Mouse (Mus musculus) urinary bladder, postnatal 14 days (tissue): ENCODE measurements at regions not wholly inside any gene's neighbourhood (a gene's known extent, or its start where the extent isn't known, plus 50 kb on each side); places are given as distances from the start of the nearest gene placed in this dataset.

Experiments used
- DNase-seq: peaks from one replicate; pipeline ENCODE4 v3.0.0; 2021; ENCODE audit warnings: low spot score

- DNase-seq, result no peak
Measured at GRCm38 (mm10) chr8:76038526-76038925, 590.0 kb downstream of the Iqcm start.

DNA sequence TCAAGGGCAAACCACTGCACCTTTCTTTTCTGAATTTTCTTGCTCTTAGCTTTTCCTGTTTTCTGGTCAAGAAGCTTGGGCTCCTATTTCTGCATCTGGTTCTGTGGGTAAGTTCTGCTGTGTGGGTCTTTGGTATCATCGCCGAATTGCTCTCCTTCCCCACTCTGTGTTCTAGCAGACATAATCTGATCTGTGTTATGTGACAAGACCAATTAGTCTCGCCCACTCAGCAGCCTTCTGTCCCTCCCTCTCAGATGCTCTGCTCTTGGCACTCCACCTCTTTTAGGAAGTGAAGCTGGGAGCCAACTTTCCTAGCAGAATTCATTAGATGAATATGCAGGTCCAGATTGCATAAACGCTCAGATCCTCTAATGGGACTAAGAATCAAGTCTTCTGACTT is 603.5 kb downstream of the Iqcm start:
- no peak for DNase-seq

DNA sequence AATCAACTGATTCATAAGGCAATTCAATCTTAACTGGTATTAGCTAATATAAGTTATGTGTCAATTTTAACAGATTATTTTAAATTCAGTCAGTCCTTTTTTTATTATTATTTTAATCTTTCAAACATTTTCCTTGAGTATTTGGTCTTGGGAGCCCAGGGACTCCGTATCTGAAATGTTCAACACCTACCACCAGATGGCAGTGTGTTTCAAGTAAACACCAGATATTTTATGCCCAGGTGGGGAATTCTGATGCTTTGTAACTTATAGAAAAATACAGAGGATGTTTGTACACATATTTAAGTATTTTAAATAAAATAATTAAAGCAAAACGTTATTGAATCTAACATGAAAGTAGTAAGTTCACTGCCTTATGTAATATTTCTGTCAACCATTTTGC is 619.2 kb downstream of the Iqcm start:
- no peak for DNase-seq

GRCm38 (mm10) chr8:76072671-76073351 is 624.3 kb downstream of the Iqcm start:
- no peak for DNase-seq

- no peak for DNase-seq
Measured at GRCm38 (mm10) chr8:76120587-76121145, 672.2 kb downstream of the Iqcm start.

- peak; percentile 5 for DNase-seq
Measured at GRCm38 (mm10) chr8:76127486-76127885, 679.0 kb downstream of the Iqcm start.

DNA sequence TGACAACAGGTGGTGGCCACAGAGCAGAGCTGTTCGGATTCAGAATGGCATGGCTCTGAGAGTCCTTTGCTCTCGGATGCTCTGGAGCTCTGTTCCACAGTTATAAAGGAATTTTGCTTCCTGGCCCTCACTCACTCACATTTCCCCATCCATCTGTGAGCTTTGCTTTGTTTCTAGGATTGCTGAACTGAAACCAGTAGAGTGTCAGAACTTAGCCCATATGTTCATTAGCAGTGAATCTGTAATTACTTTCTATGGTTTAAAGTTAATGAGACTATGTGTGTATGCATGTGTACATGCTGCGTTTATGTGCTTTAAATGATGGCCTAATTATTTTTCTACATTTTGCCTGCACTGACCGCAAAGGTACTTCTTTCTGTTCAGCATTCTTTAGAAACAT is 688.7 kb downstream of the Iqcm start:
- DNase-seq, result no peak

GRCm38 (mm10) chr8:76148681-76149080 is 700.2 kb downstream of the Iqcm start:
- DNase-seq, result no peak

GRCm38 (mm10) chr8:76182520-76182919 is 716.7 kb upstream of the Nr3c2 start:
- no peak for DNase-seq

DNA sequence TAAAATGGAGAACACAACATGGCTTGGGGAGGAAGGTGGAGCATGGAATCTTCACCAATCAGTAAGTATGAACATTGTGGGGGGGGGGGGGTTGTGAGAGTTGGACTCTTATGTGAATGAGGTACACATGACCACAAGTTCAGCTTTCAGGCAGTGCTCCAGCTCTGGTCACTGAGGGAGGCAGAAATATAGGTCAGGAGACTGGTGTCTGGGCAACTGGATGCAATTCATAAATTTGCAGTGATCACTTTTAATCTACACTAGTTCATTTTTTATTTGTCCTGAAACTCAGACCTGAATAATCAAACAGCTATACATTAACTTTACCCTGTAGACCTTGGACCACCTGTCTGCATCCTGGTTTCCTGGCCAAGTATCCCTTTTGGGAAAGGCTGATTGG is 715.4 kb upstream of the Nr3c2 start:
- DNase-seq, result no peak

- DNase-seq, result no peak
Measured at GRCm38 (mm10) chr8:76187293-76187692, 711.9 kb upstream of the Nr3c2 start.

- DNase-seq, result no peak
Measured at GRCm38 (mm10) chr8:76211891-76212290, 687.4 kb upstream of the Nr3c2 start.

DNA sequence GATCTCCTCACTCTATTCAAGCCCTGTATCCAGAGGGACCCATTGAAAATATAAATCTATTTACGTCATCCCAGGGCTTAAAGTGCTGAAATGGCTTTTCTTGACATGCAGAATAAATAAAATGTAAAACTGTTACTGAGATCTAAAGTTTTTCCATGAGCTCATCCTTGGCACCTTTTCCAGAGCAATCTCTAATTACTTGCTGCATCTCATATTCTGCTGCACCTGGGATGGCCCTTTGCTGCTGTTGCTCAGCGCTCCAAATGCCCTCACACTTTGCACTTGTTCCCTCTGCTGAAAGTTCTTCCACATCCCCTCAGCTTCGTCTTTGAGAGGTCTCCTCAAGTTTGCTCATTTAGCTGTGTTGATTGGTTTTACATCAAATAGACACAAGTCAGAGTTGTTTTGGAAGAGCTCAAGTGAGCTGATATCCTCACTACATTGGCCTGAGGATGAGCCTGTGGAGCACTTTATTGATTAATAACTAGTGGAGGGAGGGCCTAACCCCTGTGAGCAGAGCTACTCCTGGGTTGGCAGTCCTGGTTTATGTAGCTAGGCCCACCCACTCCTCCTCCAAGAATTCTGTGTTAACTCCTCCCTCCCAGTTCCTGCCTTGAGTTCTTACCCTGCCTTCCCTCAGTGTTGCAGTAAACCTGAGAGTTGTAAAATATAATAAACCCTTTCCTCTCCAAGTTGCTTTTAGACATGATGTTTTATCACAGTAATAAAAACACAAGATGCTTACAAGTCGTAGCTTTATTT is 681.2 kb upstream of the Nr3c2 start:
- DNase-seq, result no peak

DNA sequence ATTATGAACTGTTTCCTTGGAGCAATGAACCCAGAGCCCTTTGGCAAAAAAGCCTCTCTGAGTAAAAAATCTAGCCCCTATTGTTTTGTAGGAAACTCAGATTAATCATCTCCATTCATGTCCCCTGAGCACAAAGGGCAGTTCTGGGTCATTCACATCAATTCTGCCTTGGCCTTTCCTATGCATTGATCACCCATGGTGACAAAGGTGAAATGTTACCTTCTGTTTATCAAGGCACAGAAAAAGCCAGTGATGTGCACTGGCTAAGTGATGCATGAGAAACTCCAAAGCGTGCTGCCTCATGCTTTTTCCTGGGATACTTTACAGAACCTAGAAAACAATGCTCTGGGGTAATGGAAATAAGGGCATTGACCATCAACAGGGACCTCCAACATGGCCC is 668.4 kb upstream of the Nr3c2 start:
- DNase-seq, result no peak

- DNase-seq, result no peak
Measured at GRCm38 (mm10) chr8:76249194-76249593, 650.0 kb upstream of the Nr3c2 start.

DNA sequence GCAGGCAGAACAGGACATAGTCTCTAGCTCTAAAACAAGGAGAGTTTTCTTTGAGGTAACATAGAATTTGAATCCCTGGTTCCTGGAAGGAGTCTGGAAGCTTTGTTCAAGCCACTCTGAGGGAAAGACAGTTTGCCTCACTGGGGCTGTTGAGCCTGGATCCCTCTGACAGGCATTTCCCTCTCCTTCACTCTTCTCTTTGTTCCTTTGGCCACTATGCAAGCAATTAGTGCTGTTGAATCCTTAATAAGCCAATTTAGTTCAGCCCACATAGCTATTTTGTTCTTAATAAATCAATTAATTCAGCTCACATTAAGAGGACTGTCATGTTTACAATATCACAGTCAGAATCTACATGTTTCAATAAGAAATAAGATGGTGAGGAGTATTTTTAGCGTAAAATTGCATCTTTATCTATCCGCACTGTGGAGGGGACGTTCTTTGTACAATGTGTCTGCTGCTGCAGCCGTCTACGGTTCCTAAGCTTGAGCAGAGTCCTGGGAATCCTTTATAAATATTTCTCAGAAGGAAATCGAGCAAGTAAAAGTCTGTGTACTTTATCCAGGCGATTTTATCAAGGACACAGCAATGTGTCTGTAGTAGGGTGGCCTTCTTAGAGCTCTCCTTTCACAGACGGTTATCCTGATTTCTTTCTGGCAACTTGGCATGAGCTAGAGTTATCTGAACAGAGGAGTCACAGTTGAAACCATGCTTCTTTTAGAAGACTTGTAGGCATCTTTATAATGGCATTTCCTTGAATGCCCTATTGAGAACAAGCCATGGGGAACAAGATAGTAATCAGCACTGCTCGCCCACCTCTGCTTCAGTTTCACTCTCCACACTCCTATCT is 646.9 kb upstream of the Nr3c2 start:
- no peak for DNase-seq
